Mouse (Mus musculus) kidney, adult 18-20 months (tissue): ENCODE data around the gene Hoxb7.

ENCODE experiments used
- DNase-seq: peaks from one replicate; pipeline ENCODE4 v3.0.0; 2021

The Hoxb7 gene

GRCm38 (mm10) chr11:96301837-96302236, 15.4 kb downstream of the Hoxb7 start:
- DNase-seq: peak; percentile 87

- peak; percentile 54 for DNase-seq
Measured at GRCm38 (mm10) chr11:96302381-96303150, 16.1 kb downstream of the Hoxb7 start.

- peak; percentile 94 for DNase-seq
Measured at GRCm38 (mm10) chr11:96303151-96304099, 17.0 kb downstream of the Hoxb7 start, which contains the start of gene Hoxb5. Gene Hoxb5, plus strand, starts transcription at chr11:96303336.

- DNase-seq: peak; percentile 69
Measured at GRCm38 (mm10) chr11:96304381-96305195, 18.2 kb downstream of the Hoxb7 start.

GRCm38 (mm10) chr11:96305505-96306182, 19.2 kb downstream of the Hoxb7 start:
- peak; percentile 54 for DNase-seq

- DNase-seq: peak; percentile 70
Measured at GRCm38 (mm10) chr11:96306183-96306907, 19.9 kb downstream of the Hoxb7 start.

GRCm38 (mm10) chr11:96306908-96307269, 20.5 kb downstream of the Hoxb7 start:
- DNase-seq: peak; percentile 69

GRCm38 (mm10) chr11:96308763-96309162, 22.3 kb downstream of the Hoxb7 start:
- no peak for DNase-seq

GRCm38 (mm10) chr11:96309288-96309687, 22.9 kb downstream of the Hoxb7 start:
- DNase-seq: peak; percentile 72

GRCm38 (mm10) chr11:96310183-96310938, 23.9 kb downstream of the Hoxb7 start:
- peak; percentile 57 for DNase-seq

GRCm38 (mm10) chr11:96311097-96311496, 24.7 kb downstream of the Hoxb7 start:
- DNase-seq: peak; percentile 78

- DNase-seq: peak; percentile 86
Measured at GRCm38 (mm10) chr11:96311520-96312417, 25.3 kb downstream of the Hoxb7 start.

- DNase-seq: no peak
Measured at GRCm38 (mm10) chr11:96313134-96313533, 26.7 kb downstream of the Hoxb7 start.

- peak; percentile 66 for DNase-seq
Measured at GRCm38 (mm10) chr11:96313806-96314428, 27.5 kb downstream of the Hoxb7 start.

- peak; percentile 81 for DNase-seq
Measured at GRCm38 (mm10) chr11:96314671-96315343, 28.4 kb downstream of the Hoxb7 start.

GRCm38 (mm10) chr11:96315344-96315681, 28.9 kb downstream of the Hoxb7 start:
- peak; percentile 74 for DNase-seq

GRCm38 (mm10) chr11:96316696-96317607, 30.5 kb downstream of the Hoxb7 start:
- DNase-seq: no peak
